Mouse (Mus musculus) CD4-positive naive resting alpha-beta T cell, adult 76 days (primary cell): ENCODE data around the gene Hist1h2bb. TPM values are rescaled to one million over a fixed set of nuclear protein-coding genes. Genes with fewer than 3 reads are reported as not detected.

ENCODE experiments used
- total RNA-seq: library from RNA; stranded (reverse); gene quantifications from one replicate; pipeline ENCODE4 v1.2.4, GENCODE M21; 2023

Hist1h2bb gene
- total RNA-seq, result 23.9 TPM

GRCm38 (mm10) chr13:23746201-23747080, at the start of gene Hist1h2bb:
Hist1h2bb (plus strand) TSS chr13:23746734.

GRCm38 (mm10) chr13:23698300-23698693, 48.2 kb upstream of the Hist1h2bb start, which contains the start of gene Hist1h4c:
Hist1h4c (minus strand) TSS chr13:23698454.

GRCm38 (mm10) chr13:23710374-23711089, 36.0 kb upstream of the Hist1h2bb start, which contains the start of gene Hfe:
Hfe (minus strand) TSS chr13:23710854.

GRCm38 (mm10) chr13:23738677-23739068, 7.9 kb upstream of the Hist1h2bb start, which contains the start of gene Hist1h1c:
Hist1h1c (plus strand) TSS chr13:23738808.

GRCm38 (mm10) chr13:23745381-23746161, 963 bp upstream of the Hist1h2bb start, which contains the start of gene Hist1h3c:
Hist1h3c (minus strand) TSS chr13:23745602.

GRCm38 (mm10) chr13:23750839-23751477, 4.4 kb downstream of the Hist1h2bb start, which contains the start of gene Hist1h2ab:
Hist1h2ab (plus strand) TSS chr13:23751126.

GRCm38 (mm10) chr13:23752067-23752741, 5.7 kb downstream of the Hist1h2bb start, which contains the start of gene Hist1h3b:
Hist1h3b (plus strand) TSS chr13:23752267.

GRCm38 (mm10) chr13:23756790-23757189, 10.3 kb downstream of the Hist1h2bb start, which contains the start of gene Hist1h4b:
Hist1h4b (plus strand) TSS chr13:23757013.

GRCm38 (mm10) chr13:23760972-23761864, 14.7 kb downstream of the Hist1h2bb start, which contains the start of gene Hist1h4a:
Hist1h4a (minus strand) TSS chr13:23761230.

GRCm38 (mm10) chr13:23761871-23762821, 15.6 kb downstream of the Hist1h2bb start, which contains the start of gene Hist1h3a:
Hist1h3a (minus strand) TSS chr13:23762386.

GRCm38 (mm10) chr13:23763586-23764323, 17.2 kb downstream of the Hist1h2bb start, which contains the start of gene Hist1h1a:
Hist1h1a (plus strand) TSS chr13:23763666.

GRCm38 (mm10) chr13:23769613-23770012, 23.1 kb downstream of the Hist1h2bb start, which contains the start of gene Trim38:
Trim38 (plus strand) TSS chr13:23769913.

Other genes starting within 250 kb of the Hist1h2bb start
- gene Hist1h4h, start 215.7 kb upstream of the Hist1h2bb start, total RNA-seq, result 147 TPM
- 24.7 TPM for gene Hist1h2af, start 212.8 kb upstream of the Hist1h2bb start, total RNA-seq
- gene Hist1h3g, start 211.3 kb upstream of the Hist1h2bb start, total RNA-seq, result 2.3 TPM
- gene Hist1h2bh, start 203.3 kb upstream of the Hist1h2bb start, total RNA-seq, result 5.5 TPM
- gene Hist1h3f, start 202.7 kb upstream of the Hist1h2bb start, total RNA-seq, result 48.1 TPM
- gene Hist1h4f, start 195.1 kb upstream of the Hist1h2bb start, total RNA-seq, result 42.3 TPM
- gene Hist1h1d, start 193.5 kb upstream of the Hist1h2bb start, total RNA-seq, result 5.2 TPM
- gene Hist1h3e, start 184.4 kb upstream of the Hist1h2bb start, total RNA-seq, result 91.9 TPM
- 7.8 TPM for gene Hist1h2ae, start 175.5 kb upstream of the Hist1h2bb start, total RNA-seq
- gene Hist1h2bg, start 175.3 kb upstream of the Hist1h2bb start, total RNA-seq, result 110 TPM
- gene Hist1h2bf, start 172.5 kb upstream of the Hist1h2bb start, total RNA-seq, result 40.8 TPM
- 3.8 TPM for gene Hist1h2ad, start 172.4 kb upstream of the Hist1h2bb start, total RNA-seq
- gene Hist1h3d, start 171.0 kb upstream of the Hist1h2bb start, total RNA-seq, result 3.4 TPM
- 86.8 TPM for gene Hist1h4d, start 165.1 kb upstream of the Hist1h2bb start, total RNA-seq
- 8.4 TPM for gene Hist1h2be, start 125.6 kb upstream of the Hist1h2bb start, total RNA-seq
- gene Hist1h1e, start 124.2 kb upstream of the Hist1h2bb start, total RNA-seq, result 82.2 TPM
- 3.4 TPM for gene Hist1h2ac, start 62.8 kb upstream of the Hist1h2bb start, total RNA-seq
- 5.1 TPM for gene Hist1h2bc, start 62.5 kb upstream of the Hist1h2bb start, total RNA-seq
- not detected for gene Hist1h1t, start 50.9 kb upstream of the Hist1h2bb start, total RNA-seq
- gene Hist1h4c, start 48.3 kb upstream of the Hist1h2bb start, total RNA-seq, result 75.4 TPM
- 1.5 TPM for gene Hfe, start 35.9 kb upstream of the Hist1h2bb start, total RNA-seq
- 504 TPM for gene Hist1h1c, start 7.9 kb upstream of the Hist1h2bb start, total RNA-seq
- gene Hist1h3c, start 1.1 kb upstream of the Hist1h2bb start, total RNA-seq, result 5.8 TPM
- 30.2 TPM for gene Hist1h2ab, start 4.4 kb downstream of the Hist1h2bb start, total RNA-seq
- 33.8 TPM for gene Hist1h3b, start 5.5 kb downstream of the Hist1h2bb start, total RNA-seq
- 27.7 TPM for gene Hist1h4b, start 10.3 kb downstream of the Hist1h2bb start, total RNA-seq
- gene Hist1h4a, start 14.5 kb downstream of the Hist1h2bb start, total RNA-seq, result 63.7 TPM
- 96.6 TPM for gene Hist1h3a, start 15.7 kb downstream of the Hist1h2bb start, total RNA-seq
- gene Hist1h1a, start 16.9 kb downstream of the Hist1h2bb start, total RNA-seq, result 18.2 TPM
- not detected for gene Trim38, start 23.2 kb downstream of the Hist1h2bb start, total RNA-seq
- gene Slc17a2, start 60.3 kb downstream of the Hist1h2bb start, total RNA-seq, result not detected
- gene Slc17a3, start 92.7 kb downstream of the Hist1h2bb start, total RNA-seq, result not detected
- gene Slc17a1, start 121.0 kb downstream of the Hist1h2bb start, total RNA-seq, result not detected
- not detected for gene Slc17a4, start 168.3 kb downstream of the Hist1h2bb start, total RNA-seq
- gene Hist1h2ba, start 187.4 kb downstream of the Hist1h2bb start, total RNA-seq, result not detected
- gene Hist1h2aa, start 187.7 kb downstream of the Hist1h2bb start, total RNA-seq, result not detected
- gene Scgn, start 244.5 kb downstream of the Hist1h2bb start, total RNA-seq, result not detected